Mouse (Mus musculus): Measurements from ENCODE around the gene 9230102O04Rik. TPM values are rescaled to one million over a fixed set of nuclear protein-coding genes. Genes with fewer than 3 reads are reported as not detected.

Gene 9230102O04Rik
- polyA plus RNA-seq, 1 experiment from 2014 or later, result not detected

DNA sequence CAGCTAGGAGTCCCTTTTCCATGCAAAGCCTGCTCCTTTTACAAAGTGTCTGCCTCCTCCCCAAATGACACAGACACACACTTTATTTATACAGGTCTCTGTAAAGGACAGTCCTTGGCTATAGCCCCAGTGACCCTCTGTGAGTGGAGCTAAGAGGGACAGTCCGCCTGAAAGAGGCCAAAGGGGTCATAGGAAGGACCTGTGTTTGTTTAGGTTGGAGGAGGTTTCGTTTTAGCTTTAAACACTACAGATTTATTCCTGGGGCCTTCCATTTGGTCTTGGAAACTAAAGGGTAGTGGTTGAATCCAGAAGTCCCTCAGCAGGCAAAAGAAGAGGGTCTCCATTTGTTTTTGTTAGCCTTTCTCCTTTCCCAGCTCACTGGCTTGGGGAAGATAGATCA, 15.6 kb downstream of the 9230102O04Rik start:
- TF ChIP-seq CTCF (IDR thresholded peaks at IDR 0.05), result no peak
- ATAC-seq, result no peak
- ChIA-PET CTCF (interaction anchor here (0.8 kb wide), 1 partner anchor 254 kb away, joined by 3 read pairs; no protein-coding TSS in a partner anchor), POLR2A (interaction anchor here (1.3 kb wide), 1 partner anchor 407 kb away, joined by 3 read pairs; no protein-coding TSS in a partner anchor)
- no peaks in the 10 kb centered on the region for H3K27me3 ChIP-seq
- DNase-seq (ENCODE audit: low read depth, low spot score), result no peak
- in situ Hi-C loops (cut with MboI; ENCODE audit: low pct_unique_long_range_greater_than_20kb), result no loop called here

DNA sequence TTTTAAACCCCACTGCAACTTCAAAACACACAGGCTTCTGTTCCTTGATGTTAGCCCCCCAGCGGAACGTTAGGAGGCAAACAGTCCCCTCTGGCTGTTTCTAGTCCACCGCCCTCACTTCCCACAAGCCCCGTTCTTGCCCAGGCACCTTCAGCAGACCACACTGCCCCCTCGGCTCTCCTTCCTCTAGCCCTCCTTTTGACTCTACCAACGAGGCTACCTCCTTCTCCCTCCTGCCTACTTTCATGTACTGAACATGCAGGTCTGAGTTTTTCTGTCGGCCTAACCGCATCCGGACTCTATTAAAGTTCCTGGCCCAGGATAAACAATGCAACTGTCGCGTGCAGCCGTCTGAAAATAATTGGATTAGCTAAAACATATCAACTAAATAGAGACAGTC, 16.7 kb downstream of the 9230102O04Rik start:
- CTCF ChIA-PET, result no interaction called here
- no peak for ATAC-seq

DNA sequence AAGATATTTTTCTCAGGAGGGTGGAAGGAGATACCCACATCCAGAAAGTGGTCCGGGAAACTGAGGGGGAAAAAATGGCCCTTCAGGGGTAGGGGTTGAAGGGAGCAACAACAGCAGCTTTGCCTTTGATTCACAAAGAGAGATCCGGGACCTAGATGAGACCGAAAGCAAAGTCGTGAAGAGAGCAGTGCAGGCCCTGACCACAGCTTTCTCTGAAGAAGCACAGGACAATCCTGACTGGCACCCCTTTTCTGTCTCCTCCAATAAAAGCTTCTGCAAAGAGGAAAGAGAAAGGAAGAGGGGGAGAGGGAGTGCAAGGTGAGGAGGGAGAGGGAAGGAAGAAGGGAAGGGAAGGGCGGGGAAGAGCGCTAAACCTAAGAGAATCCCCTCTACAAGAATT, 17.5 kb downstream of the 9230102O04Rik start:
- in situ Hi-C loops (cut with MboI; ENCODE audit: low pct_unique_long_range_greater_than_20kb), result no loop called here
- ChIA-PET POLR2A (no interaction called here), CTCF (no interaction called here)
- ATAC-seq (no peak), DNase-seq (ENCODE audit: low read depth, low spot score) (no peak)
- H3K27me3 ChIP-seq, result no peaks in the 10 kb centered on the region
- no peak for TF ChIP-seq CTCF (IDR thresholded peaks at IDR 0.05)

More for the DNA sequence above, 16.7 kb downstream of the 9230102O04Rik start:
- no peaks in the 10 kb centered on the region for H3K27me3 ChIP-seq
- in situ Hi-C loops (cut with MboI; ENCODE audit: low pct_unique_long_range_greater_than_20kb), result no loop called here
- no peak for TF ChIP-seq CTCF (IDR thresholded peaks at IDR 0.05)
- DNase-seq (ENCODE audit: low read depth, low spot score), result no peak
- POLR2A ChIA-PET, result no interaction called here

DNA sequence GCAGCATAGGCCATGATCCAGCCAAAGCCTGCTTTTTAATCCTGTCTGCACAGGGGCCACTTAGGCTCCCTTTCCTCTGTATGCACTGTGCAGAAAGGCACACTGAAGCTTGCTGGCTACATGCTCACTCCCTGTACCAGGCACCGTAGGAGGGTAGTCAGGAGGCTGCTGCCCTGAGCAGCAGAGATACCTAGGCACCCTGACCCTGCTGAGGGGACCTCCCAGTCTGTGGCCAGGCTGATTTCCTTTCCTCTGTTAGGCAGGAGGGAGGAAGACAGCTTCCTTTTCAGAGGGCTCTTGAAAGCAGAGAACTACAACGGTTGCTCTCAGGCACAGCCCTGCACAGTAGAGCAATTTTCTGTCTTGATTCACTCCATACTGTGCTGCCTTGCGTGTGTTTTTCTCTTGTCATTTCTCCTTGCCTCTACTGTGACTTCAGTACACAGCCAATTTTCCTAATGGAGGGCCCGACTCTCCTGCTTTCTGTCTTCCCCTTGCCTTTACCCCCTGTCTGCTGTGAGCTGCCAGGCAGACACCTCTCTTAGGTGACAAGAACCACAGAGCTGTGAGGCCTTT, 18.1 kb downstream of the 9230102O04Rik start:
- no peaks in the 10 kb centered on the region for H3K27me3 ChIP-seq
- no peak for TF ChIP-seq CTCF (IDR thresholded peaks at IDR 0.05)
- no peak for DNase-seq (ENCODE audit: low read depth, low spot score)
- POLR2A ChIA-PET, result no interaction called here
- in situ Hi-C loops (cut with MboI; ENCODE audit: low pct_unique_long_range_greater_than_20kb), result no loop called here
- CTCF ChIA-PET, result no interaction called here
- ATAC-seq, result no peak

DNA sequence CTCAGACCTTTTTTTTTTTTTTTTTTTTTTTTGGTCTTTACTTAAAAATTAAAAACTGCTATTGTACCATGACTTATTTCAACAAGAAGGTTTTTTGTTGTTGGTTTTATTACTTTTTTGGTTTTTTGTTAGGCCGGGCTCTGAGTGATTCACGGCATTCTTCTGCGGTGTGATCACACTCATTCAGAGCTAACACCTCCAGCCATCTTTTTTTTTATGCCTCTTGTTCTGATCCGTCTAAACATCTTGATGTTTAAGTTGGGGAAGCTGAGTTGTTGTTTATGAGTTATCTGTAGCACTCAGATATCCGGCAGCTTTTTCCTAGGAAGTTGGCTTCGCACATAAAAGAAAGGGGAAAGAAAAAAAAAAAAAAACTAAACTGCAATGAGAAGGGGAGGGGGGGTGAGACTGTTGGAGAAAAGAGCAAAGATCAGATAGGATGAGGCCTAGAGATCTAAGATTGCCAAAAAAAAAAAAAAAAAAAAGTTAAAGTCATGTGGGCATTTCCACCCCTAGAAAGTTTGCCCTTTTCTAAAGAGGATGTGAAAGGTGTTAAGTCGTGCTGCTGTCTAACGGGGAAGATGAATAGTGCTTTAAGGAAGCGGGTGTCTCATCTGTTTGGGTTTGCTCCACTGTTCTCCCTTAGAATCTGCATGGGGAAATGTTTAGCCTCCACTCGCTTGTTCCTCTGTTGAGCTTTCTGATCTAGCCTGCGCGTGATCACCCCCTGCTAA, 22.1 kb downstream of the 9230102O04Rik start:
- ChIA-PET CTCF (interaction anchor here (1.6 kb wide), 1 partner anchor 11 kb away, joined by 4 read pairs; no protein-coding TSS in a partner anchor), POLR2A (interaction anchor here (0.6 to 0.7 kb wide), 3 partner anchors 65 to 499 kb away, joined by 3 to 8 read pairs (median 7); no protein-coding TSS in a partner anchor)
- in situ Hi-C loops (cut with MboI; ENCODE audit: low pct_unique_long_range_greater_than_20kb), result no loop called here
- no peak for DNase-seq (ENCODE audit: low read depth, low spot score)
- TF ChIP-seq CTCF (IDR thresholded peaks at IDR 0.05), result no peak
- ATAC-seq, result no peak
- no peaks in the 10 kb centered on the region for H3K27me3 ChIP-seq

DNA sequence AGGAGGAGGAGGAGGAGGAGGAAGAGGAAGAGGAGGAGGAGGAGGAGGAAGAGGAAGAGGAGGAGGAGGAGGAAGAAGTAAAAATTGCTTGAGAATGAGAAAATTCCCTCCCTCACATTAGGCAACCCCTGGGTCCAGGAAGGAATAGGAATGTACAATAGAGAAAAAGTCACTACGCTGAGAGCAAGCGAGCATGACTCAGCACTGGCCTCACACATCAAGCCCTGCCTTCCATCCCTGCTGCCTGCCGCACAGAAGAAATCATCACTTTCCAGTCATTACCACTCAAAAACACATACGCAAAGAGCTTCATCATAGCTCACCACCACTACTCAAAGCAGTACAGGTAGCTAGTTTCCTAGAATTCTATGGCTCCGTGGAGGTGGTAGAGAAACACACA, 28.6 kb downstream of the 9230102O04Rik start:
- ChIA-PET POLR2A (no interaction called here), CTCF (no interaction called here)
- no peak for DNase-seq (ENCODE audit: low read depth, low spot score)
- TF ChIP-seq CTCF (IDR thresholded peaks at IDR 0.05), result no peak
- in situ Hi-C loops (cut with MboI; ENCODE audit: low pct_unique_long_range_greater_than_20kb), result no loop called here
- no peak for ATAC-seq
- H3K27me3 ChIP-seq, result no peaks in the 10 kb centered on the region

DNA sequence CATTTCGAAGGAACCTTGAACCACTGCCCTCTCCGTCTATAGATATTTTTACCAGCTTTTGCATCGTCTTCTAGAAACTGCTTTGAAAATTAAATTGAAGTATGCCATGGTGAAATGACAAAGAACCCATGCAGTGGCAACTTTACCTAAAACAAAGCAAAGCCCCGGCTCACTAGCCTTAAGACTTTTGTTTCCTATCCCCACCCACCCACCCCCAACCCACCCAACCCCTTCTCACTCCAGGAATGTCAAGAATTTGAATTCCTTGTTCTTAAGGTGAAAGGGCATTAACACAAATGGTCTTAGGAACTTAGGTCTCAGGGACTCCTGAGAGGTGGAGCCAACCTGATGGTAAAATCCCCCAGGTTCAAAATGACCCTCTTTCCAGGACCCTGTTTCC, 33.5 kb downstream of the 9230102O04Rik start:
- POLR2A ChIA-PET, result no interaction called here
- TF ChIP-seq CTCF (IDR thresholded peaks at IDR 0.05), result no peak
- no peak for ATAC-seq
- H3K27me3 ChIP-seq, result no peaks in the 10 kb centered on the region
- CTCF ChIA-PET, result interaction anchor here (1.2 to 1.3 kb wide), 2 partner anchors 11 to 20 kb away, joined by 3 to 4 read pairs; no protein-coding TSS in a partner anchor
- in situ Hi-C loops (cut with MboI; ENCODE audit: low pct_unique_long_range_greater_than_20kb), result no loop called here
- DNase-seq (ENCODE audit: low read depth, low spot score), result no peak

DNA sequence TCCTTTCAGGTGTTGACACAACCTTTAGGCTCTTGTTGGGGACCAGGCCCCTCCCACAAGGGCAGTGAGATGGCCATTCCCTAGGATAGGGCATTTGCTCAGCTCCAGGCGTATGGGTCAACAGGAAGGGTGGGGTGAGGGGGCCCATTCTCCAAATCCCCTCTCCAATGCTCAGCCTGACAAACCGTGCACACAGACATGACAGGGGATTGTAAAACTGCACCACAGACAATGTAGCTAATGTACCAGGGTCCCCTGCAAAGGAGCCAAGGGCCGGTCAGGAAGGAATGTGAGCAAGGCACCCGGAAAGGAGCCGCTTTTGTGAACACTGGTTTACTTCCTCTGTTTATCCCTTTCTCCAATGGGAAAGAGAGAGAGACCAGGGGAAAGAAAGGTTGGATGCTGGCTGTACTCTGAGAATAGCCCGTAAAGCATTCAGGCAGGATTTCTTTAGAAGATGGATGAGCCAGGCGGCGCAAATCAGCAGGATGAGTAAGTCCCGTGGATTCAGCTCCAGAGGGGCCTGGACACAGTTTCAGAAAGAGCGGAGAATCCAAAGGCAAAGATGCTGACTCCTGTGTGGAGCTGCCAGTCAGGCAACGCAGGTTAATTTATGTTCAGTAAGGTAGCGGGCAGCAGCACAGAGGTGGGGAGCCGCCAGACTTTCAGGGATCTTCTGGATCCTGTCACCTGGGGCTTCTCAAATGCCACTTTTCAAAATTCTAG, 36.3 kb downstream of the 9230102O04Rik start:
- ATAC-seq (no peak), DNase-seq (ENCODE audit: low read depth, low spot score) (no peak)
- in situ Hi-C loops (cut with MboI; ENCODE audit: low pct_unique_long_range_greater_than_20kb), result no loop called here
- no peaks in the 10 kb centered on the region for H3K27me3 ChIP-seq
- POLR2A ChIA-PET, result no interaction called here
- no peak for TF ChIP-seq CTCF (IDR thresholded peaks at IDR 0.05)
- CTCF ChIA-PET, result interaction anchor here (1.1 kb wide), 1 partner anchor 10 kb away, joined by 3 read pairs; no protein-coding TSS in a partner anchor

DNA sequence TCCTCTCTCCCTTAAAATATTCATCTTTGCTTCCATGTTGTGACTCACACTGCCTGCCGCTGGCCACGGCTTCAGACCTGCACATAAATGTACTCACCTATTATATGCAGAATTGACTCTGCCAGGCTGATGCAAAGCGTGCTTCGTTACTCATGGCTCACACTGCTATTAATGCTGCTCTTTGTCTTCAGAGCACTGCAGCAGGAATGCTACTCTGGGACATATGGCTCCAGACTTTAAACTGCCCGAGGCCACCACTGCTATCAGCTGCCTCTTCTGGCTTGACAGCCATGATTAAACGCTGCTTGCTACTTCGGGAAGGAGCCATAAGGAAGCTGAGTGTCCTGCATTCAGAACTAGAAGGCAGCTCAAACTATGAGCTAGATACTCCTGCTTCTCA, 54.1 kb downstream of the 9230102O04Rik start:
- no peaks in the 10 kb centered on the region for H3K27me3 ChIP-seq
- DNase-seq (ENCODE audit: low read depth, low spot score) (no peak), ATAC-seq (no peak)
- in situ Hi-C loops (cut with MboI; ENCODE audit: low pct_unique_long_range_greater_than_20kb), result no loop called here
- POLR2A ChIA-PET, result no interaction called here
- CTCF ChIA-PET, result interaction anchor here (0.9 kb wide), 1 partner anchor 14 kb away, joined by 3 read pairs; no protein-coding TSS in a partner anchor
- no peak for TF ChIP-seq CTCF (IDR thresholded peaks at IDR 0.05)

DNA sequence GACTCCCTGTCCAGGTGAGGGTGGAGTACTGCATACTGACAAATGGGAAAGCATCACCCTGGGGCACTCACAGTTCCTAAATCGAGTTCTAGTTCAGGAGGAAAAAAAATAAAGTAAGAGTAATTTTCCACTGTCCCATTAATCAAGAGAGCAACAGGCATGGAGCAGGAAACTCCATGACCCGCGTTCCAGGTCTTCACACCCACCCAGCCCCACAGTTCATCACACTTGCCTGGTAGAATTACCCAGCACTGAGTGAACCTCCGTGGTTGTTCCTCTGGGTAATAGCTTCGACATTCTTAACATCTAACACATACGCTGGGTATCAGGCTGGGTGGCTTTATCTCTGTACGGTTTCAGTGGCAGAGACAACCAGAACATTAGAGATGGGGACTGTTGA, 55.6 kb downstream of the 9230102O04Rik start:
- ChIA-PET CTCF (no interaction called here), POLR2A (no interaction called here)
- no peaks in the 10 kb centered on the region for H3K27me3 ChIP-seq
- no peak for TF ChIP-seq CTCF (IDR thresholded peaks at IDR 0.05)
- in situ Hi-C loops (cut with MboI; ENCODE audit: low pct_unique_long_range_greater_than_20kb), result no loop called here
- DNase-seq (ENCODE audit: low read depth, low spot score) (no peak), ATAC-seq (no peak)

Other genes with a start within 250 kb of the 9230102O04Rik start
- gene 4930412O13Rik, start 8.3 kb downstream of the 9230102O04Rik start, polyA plus RNA-seq (2021), result not detected
- 0.83 TPM for gene Gata3, start 494 bp upstream of the 9230102O04Rik start, polyA plus RNA-seq (2021)
- 8.1 TPM for gene Taf3, start 159.1 kb upstream of the 9230102O04Rik start, polyA plus RNA-seq (2021)
- 617 TPM for gene Atp5c1, start 191.0 kb upstream of the 9230102O04Rik start, polyA plus RNA-seq (2021)
- 24.1 TPM for gene Kin, start 191.1 kb upstream of the 9230102O04Rik start, polyA plus RNA-seq (2021)
- gene Itih2, start 241.9 kb upstream of the 9230102O04Rik start, polyA plus RNA-seq (2021), result 0.01 TPM

Measured in Patski (cell line).